Mouse (Mus musculus) regulatory T cell (primary cell): ENCODE data around the gene Cmbl.

Experiments used
- in situ Hi-C: fragments of 300-600 bp; cut with MboI, MseI; formaldehyde crosslinking; loops from one replicate; pipeline ENCODE4 v1.15.1; 2025; ENCODE audit warnings: high pct_unique_total_duplicates

The Cmbl gene

DNA sequence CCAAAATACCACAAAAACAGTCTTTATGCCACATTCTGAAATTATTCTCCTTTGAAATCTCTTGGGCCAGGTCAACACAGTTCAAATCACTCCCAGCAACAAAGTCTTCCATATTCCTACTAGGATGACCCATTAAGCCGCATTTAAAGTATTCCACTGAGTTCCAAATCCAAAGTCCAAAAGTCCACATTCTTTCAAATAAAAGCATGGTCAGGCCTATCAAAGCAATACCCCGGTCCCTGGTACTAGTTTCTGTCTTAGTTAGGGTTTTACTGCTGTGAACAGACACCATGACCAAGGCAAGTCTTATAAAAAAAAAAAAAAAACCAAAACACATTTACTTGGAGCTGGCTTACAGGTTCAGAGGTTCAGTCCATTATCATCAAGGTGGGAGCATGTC lies 15.9 kb downstream of the Cmbl start:
- in situ Hi-C loops, result loop anchor here (5.0 kb wide), 1 partner anchor 49 kb away; the partner anchor contains the start of gene March6

DNA sequence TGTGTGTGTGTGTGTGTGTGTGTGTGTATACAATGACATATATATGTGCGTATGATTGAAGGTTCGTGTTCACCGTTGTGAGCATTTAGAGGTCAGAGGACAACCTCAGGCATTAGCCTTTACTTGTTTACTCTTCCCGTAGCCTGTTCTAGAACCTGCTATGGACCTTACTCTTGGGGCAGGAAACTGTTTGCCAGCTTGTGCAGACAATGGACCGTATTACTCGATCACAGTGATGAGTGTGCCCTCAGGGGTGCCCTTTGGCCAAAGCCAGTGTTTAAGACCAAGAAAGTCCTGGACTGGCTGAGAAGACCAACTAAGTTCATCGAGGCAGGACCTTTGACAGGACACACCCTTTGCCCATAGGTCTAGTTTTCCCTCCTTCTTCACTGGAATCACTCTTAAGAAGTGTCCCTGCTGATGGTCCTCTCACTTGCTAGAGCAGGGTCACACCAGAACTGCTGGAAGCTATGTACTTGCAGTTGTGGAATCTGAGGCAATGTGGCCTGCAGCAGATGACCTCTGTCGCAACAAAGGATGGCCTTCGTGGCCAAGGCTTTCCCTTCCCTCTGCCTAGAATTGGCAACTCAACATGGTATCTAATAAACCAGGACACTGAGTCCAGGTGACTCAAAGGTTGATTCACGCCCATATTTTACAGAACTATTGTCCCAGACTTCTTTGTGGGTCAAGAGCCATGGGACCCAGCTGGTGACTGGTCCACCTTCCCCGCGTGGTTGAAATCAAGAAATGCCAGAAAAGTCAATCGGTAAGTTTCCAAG lies 18.3 kb downstream of the Cmbl start:
- in situ Hi-C loops, result loop anchor here (5.0 kb wide), 1 partner anchor 51 kb away; the partner anchor contains the start of gene March6

DNA sequence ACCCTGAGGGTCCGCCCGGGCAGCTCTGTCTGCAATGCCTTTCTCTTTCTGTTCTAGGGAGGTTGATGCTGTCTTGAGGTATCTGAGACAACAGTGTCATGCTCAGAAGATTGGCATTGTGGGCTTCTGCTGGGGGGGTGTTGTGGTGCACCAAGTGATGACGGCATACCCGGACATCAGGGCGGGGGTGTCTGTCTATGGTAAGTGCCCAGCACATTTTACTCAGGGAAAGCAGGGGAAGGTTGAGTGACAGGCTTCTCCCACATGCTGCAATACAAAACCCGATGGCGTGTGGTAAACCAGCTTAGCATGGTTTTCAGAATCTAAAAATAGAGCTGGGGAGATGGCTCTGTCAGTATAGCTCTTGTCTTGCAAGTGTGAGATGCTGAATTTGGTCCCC lies 20.0 kb downstream of the Cmbl start:
- in situ Hi-C loops, result no loop called here

DNA sequence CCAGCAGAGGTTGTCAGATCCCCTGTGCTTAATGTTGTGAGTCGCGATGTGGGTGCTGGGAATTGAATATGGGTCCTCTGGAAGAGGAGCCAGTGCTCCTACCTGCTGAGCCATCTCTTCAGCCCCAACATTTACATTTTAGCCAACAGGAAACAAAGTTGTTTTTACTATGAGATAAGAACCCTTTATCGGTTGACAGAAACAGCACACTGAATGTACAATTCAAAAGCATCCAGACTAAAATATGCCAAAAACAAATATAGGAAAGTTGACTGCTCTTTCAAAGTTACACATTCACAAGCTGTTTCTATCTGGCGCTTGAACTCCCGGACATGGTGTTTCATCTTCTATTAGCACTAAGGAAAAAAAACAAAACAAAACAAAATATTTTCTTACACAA lies 20.9 kb downstream of the Cmbl start:
- in situ Hi-C loops, result no loop called here

DNA sequence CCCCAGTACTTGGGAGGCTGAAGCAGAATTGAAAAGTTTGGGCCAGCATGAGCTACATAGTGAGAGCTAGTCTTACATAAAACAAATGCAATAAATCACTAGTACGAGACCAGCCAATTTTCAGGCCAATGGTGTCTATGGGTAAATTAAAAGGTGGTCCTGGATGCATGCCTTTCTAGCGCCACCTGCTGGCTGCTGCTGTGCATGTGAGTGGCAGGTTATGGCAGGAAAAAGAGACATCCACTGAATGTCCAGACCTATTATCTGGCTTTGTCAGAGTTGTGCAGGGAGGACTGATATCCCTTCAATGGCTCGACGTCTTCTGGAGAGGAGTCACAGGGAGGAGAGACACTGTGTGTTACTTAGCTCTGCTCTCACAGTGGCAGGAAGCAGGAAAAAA lies 21.3 kb downstream of the Cmbl start:
- in situ Hi-C loops, result no loop called here

DNA sequence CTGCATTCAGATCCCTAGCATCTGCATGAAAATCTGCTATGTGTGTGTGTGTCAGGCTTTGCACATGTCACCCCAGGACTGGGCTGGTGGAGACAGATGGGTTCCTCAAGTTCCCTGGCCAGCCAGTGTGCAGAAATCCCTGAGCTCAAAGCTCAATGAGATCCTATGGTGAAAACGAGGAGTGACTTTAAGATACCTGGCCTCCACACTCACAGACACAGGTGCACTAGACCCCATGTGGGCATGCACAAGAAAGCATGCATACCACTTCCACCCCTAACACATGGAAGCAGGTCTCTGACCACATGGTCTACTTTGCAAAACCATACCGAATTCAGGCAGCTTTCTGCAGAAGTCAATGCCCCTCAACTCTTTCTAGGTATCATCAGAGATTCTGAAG lies 22.6 kb downstream of the Cmbl start:
- in situ Hi-C loops, result no loop called here

DNA sequence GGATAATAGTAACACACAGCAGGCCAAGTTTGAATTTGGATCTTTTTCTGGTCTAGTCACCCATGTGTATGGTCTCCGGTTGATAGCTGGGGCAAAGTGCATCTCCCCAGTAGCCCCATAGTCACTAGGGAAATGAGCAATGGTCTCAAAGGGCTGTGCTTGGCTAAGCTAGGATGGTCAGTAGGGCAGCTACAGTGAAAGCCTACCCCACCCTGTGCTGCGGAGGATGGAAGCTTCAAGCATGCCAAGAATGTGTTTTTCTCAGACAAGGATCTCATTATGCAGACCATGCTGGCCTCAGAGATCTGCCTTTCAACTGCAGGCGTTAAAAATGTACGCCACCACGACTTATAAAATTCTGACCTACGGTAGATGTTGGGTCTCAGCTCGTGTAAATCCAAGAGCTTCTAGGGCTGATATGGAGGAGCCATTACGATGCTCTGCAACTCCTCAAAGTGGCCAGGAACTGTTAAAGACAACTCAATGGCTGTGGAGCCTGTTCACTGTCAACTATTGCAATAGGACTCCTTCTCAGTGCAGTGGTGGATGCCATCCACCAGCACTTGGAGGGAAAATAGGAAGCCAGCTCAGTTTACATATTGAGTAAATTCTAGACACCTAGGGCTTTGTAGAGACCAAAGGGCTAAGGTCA lies 23.9 kb downstream of the Cmbl start:
- in situ Hi-C loops, result no loop called here

DNA sequence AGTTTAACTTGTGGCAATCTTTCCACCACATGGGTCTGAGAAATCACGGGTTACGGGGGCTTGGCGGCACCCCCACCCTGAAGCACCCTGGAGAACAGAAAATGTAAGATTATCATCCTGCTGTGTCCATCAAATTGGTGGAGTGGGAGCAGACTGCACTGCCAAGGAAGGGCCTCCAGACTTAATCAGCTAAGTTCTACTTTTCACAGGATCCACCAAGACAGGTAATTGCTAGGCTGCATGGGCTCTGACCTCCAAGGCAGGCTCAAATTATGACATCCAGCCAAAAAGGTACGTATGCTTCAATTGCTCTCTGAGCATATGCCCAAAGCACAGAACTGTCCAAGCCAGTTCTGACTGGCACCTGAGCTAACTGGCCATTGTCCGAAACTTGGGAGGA lies 25.0 kb downstream of the Cmbl start:
- in situ Hi-C loops, result loop anchor here (5.0 to 10.0 kb wide), 2 partner anchors 145 to 373 kb away; no protein-coding TSS in a partner anchor

DNA sequence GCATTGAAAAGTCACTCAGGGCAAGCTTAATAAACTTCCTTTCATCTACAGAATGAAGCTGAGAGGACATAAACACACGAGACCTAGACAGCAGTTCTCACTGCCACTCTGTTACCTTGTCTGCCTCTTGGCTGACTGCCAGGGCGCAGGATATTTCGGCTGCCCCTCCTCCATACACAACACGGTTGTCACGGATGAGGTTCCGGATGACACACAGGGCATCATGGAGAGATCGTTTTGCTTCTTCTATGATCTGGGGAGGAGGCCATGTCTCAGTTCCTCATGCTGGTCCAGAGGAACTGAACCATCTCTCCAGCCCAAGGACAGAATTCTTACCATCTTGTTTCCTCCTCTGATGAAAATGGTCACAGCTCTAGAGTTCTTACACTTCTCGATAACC lies 27.3 kb downstream of the Cmbl start:
- in situ Hi-C loops, result loop anchor here (5.0 to 10.0 kb wide), 2 partner anchors 148 to 375 kb away; no protein-coding TSS in a partner anchor

DNA sequence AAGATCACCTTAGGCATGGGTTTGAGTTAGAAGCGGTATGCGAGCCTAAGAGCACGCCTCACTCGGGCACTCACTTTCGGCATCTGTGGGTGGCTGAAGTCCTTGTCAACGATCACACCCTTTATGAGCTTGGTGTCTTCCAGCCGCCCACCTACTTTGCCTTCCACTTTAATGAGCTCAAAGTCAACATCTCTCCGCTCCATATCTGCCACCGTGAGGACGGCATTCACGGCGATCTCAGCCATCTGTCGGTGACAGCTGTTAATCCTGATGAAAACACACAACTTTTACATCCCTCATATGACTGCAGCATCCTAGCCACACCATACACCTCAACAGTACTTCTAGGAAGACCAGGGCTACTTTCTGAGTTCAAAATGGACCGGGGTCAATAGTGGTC lies 29.1 kb downstream of the Cmbl start:
- in situ Hi-C loops, result loop anchor here (5.0 to 10.0 kb wide), 2 partner anchors 149 to 377 kb away; no protein-coding TSS in a partner anchor

DNA sequence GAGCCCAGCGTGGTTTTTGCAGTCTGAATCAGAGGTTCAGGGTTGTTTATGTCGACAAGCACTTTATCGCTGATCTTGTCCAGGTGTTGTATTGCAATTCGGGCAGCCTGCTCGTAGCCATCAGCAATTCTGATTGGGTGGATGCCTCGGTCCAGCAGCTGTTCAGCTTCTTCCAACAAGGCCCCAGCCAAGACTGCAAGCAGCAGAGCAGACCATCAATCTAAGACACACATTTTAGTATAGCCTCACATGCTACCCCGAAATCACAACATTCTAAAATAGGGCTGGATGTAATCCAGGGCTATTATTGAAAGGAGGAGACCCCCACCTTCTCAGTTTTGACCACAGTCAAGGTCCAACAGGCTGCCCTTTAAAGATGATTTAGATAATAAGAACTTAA lies 30.5 kb downstream of the Cmbl start:
- in situ Hi-C loops, result loop anchor here (10.0 kb wide), 1 partner anchor 151 kb away; no protein-coding TSS in a partner anchor

DNA sequence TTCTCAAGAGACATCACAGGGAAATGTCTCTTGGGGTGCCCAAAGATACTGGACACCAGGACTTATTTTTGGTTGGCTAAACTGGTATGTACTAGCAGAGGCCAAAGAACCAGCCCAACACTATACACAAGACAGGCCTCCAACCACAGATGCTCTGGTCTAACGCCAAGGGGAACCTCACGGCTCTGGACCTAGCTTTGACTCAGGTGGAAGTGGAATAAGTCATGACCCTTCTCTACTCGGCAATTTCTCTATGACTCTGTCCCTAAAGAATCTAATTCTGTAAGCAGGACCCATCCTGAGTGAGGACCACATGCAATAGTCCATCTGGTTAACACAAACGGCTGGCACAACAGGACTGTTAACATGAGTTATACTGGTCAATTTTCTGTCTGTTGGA lies 34.6 kb downstream of the Cmbl start:
- in situ Hi-C loops, result loop anchor here (10.0 kb wide), 1 partner anchor 155 kb away; no protein-coding TSS in a partner anchor

DNA sequence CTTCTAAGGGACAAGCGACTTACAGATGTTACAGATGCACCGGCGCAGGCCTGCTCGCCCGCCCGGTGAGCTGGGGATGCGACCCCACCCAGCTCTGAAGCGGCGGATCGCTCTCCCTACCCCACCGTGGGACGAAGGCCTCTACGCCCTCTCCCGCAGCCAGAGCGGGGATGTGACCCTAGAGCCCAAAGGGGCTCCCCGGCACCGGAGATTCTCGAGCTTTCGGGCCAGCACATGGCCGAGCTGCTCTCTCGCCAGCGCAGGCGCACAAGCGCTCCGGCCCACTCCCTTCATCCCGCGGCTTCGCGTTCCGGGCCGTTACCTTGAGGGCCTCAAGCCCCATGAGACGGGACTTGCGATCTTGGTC lies 36.1 kb downstream of the Cmbl start:
- in situ Hi-C loops, result no loop called here

DNA sequence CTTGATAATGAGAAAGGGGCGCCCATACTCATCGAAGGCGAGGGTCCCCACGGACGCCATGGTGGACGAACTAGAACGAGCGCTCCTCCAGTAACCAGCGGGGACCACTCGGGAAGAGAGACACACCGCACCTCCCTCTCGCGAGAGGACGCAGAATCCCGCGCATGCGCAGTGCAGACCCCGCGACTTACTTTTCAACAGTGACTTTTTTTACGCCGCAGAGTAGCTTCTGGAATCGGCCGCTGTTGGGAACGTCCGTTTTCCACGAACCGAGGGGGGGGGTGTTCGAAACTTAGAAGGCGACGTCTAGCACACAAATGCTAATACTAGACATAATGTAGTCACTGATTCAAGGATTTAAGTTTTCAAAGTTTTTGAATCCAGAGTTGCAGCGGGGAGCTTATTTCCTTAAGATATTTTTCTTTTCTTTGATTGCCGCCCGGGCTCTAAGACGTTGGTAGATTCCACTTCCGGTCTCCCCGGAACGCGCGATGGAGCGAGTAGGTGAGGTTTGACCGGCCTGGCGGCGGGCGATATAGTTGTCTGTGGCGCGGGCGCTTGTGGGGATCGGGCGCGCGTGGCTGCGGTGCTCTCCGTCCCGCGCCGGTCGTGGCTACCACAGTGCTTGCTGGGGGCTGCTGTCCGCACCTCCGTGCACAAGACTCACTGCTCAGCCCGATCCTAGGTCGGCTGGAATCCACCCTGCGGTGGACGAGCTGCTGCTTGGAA lies 36.6 kb downstream of the Cmbl start, which contains the start of the genes Cct5 and Fam173b:
Gene Cct5 (minus strand): TSS at position 159 of the 729 bp plus-strand sequence.
Gene Fam173b (plus strand): TSS at position 207 of the 729 bp plus-strand sequence.
- in situ Hi-C loops, result no loop called here

DNA sequence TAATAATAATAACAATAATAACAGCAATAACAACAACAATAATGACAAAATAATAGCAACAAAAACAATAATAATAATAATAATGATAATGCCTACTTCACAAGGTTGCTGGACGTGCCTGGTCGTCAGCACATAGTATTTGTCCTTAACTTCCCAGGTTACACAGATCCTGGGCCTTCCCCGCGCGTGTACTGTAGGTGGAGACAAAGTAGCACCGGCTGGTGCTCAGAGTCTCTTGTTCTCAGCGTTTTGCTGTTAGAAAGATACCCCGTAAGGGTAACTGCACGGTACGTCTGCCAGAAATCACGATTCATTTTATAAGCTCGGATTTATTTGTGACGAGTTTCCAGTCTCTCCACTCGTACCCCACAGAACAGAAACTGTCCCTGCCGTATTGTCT lies 37.2 kb downstream of the Cmbl start:
- in situ Hi-C loops, result no loop called here

DNA sequence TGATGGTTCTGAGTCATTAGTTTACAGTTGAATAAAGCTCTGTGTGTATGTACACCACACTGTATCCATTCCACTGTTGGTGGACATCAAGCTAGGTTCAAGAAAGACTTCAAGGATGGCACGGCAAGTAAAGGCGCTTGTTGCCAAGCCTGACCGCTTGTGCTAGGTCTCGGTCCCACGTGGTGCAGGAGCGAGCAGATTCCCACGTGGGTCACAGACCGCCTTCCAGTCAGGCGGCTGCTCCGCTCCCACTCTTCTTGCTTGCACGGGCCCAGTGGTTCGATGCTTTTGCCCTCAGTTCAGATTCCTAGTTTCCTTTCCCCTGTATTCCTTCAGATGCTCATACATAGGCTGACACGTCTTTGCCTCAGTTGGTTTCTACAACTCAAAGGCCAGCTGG lies 37.9 kb downstream of the Cmbl start:
- in situ Hi-C loops, result no loop called here

DNA sequence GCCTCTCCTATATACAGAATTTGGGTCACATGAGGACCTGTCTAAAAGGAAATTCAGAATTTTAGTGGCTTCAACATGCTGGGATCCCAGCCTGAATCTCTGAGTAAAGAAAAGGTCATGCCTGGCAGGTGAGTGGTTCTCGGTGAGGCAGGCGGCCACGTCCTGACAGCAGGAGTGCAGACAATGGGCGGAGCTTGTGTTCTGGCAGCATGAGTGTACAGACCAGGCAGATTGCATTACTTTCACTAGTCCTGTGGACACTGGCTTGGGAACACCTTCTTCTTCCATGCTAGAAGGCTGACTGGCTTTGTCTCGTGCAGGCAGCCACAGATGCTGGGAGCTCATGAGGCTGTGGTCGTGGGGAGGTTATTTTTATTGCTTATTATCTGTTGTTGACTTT lies 41.6 kb downstream of the Cmbl start:
- in situ Hi-C loops, result no loop called here

DNA sequence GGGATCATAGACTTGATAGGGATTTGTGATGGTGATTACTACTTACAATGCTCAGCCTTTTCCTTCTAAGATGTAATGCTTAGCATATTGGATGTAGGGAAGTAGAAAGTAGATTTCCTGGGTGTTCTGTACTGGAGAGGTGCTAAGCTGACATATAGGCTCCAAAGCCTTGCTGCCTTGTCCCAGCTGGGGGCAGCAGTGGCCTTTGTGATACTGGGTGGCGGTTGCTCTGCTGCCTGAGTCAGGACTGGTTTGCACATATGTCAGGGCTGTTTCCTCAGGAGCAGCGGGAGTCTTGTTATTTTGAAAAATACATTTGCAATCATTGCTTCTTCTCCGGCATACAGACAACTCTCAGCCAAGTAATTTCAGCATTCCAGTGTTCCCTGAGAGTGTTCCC lies 45.8 kb downstream of the Cmbl start:
- in situ Hi-C loops, result no loop called here

DNA sequence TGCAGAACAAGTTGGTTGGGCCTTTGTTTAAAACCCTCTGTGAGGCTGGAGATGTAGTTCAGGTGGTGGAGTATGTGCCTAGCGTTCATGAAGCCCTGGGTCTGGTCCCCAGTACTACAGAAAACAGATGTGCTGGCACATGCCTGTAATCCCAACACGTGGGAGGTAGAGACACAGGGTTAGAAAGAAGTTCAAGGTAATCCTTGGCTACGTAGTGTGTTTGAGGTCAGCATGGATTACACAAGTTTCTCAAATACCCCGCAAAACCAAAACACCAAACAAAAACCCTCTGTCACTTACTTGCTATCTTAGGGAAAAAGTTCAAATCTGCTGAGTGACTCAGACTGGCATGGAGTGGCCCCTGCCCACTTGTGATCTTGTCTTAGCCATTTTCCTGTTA lies 46.8 kb downstream of the Cmbl start:
- in situ Hi-C loops, result no loop called here

DNA sequence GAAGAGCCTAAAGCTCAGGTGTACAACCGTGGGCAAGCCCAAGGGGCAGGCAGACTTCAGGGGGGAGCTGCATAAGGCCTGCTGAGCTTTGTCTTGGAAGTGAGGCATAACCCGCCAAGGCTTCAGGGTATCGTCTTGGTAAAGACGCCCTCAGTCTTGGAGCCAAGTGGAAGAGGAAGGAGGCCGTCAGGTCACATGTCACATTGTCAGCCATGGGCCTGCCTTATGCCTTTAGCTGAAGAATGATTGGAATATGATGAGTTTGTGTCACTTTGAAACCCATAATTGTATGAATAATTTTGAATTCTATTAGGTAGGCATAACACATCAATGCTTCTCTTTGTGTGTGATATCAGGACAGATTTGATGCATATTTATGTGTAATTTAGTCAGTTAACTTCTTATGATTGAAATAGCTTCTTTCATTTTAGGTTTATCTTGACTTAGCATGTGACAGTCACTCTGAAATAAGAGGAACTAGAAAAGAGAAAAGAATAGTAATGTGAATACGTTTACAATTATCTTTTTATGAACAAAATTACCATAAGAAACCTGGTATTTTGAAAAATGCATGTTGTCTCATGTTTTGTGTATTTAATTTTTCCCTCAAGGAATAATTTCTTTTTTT lies 48.8 kb downstream of the Cmbl start:
- in situ Hi-C loops, result no loop called here

DNA sequence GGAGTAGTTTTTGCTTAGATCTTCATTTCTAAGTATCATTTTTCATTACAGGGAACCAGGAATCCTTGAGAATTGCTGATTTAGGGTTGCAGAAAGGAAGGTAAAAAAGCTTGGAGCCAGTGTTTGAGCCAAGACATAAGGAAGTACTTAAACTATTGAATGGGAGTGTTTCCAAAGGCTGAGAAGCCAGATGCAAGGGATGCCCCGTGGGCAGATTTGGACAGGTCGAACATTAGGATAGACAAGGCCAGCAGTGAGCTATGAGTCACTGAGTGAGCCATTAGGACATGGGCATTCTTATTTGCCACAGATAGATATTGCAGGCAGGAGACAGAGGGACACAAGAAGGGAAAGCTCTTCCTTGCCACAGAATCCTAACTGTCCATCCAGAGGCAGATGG lies 49.5 kb downstream of the Cmbl start:
- in situ Hi-C loops, result no loop called here

DNA sequence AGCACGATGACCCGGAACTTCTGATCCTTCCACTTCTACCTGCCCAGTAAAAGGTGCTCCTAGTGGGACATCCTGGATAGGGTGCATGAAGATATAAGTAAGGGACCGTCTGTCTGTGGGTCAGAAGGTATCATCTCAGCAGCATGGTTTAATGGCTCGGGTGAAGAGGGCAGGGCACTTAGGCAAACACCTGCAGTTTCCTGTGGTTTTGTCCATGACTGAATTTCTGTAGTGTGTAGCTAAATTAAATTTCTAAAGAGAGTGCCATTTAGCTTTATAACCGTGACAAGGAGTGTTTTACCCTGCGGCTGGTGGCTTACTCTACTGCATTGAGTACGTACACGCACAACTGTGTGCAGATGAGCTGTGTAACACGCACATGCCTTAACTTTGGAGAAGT lies 52.1 kb downstream of the Cmbl start:
- in situ Hi-C loops, result no loop called here
